Mouse (Mus musculus): Measurements from ENCODE around the gene Rap2b. TPM values are rescaled to one million over a fixed set of nuclear protein-coding genes. Genes with fewer than 3 reads are reported as not detected.

The Rap2b gene
- polyA plus RNA-seq (2014; fragmentation: Illumina TruSeq; extraction: RNeasy Lipid Tissue Mini Kit (QIAGEN cat#74804); ENCODE audit: low read depth, low replicate concordance), result 3.0 TPM

GRCm38 (mm10) chr3:61361338-61361737 is at the start of gene Rap2b:
Gene Rap2b, plus strand, starts transcription at chr3:61361638.

GRCm38 (mm10) chr3:61365779-61366373 is 4.4 kb downstream of the Rap2b start, which contains the start of gene B430305J03Rik:
Gene B430305J03Rik, minus strand, starts transcription at chr3:61365951.

Other genes starting within 250 kb of the Rap2b start
- not detected for gene B430305J03Rik, start 4.3 kb downstream of the Rap2b start, polyA plus RNA-seq (2014; fragmentation: Illumina TruSeq; extraction: RNeasy Lipid Tissue Mini Kit (QIAGEN cat#74804); ENCODE audit: low read depth, low replicate concordance)

Measured in testis, adult 10 weeks (tissue).